Mouse (Mus musculus) liver, adult 2 months (tissue): ENCODE results near the gene Clpsl2. TPM values are rescaled to one million over a fixed set of nuclear protein-coding genes. Genes with fewer than 3 reads are reported as not detected.

Source experiments
- DNase-seq: peaks from one replicate; pipeline ENCODE4 v3.0.0-alpha.2; 2011; ENCODE audit warnings: low read depth, low spot score; ENCODE audit errors: extremely low read depth
- H3K27ac ChIP-seq: fragments of 200-500 bp; replicated peaks from 2 replicates; pipeline ENCODE4 v1.5.1; 2012; ENCODE audit warnings: low read depth, mild to moderate bottlenecking, control low read depth, inconsistent platforms, low read length; ENCODE audit not compliant: insufficient read depth
- H3K27me3 ChIP-seq: fragments of 200-500 bp; 2 replicates; pipeline ENCODE4 v1.6.1; 2012; ENCODE audit warnings: mild to moderate bottlenecking, moderate library complexity, low read length, inconsistent platforms; ENCODE audit not compliant: control insufficient read depth, insufficient read depth
- H3K36me3 ChIP-seq: fragments of 200-500 bp; 2 replicates; pipeline ENCODE4 v1.6.1; 2012; ENCODE audit warnings: low read length, inconsistent platforms; ENCODE audit not compliant: control insufficient read depth, insufficient read depth
- H3K4me1 ChIP-seq: fragments of 200-500 bp; 2 replicates; pipeline ENCODE4 v1.6.1; 2011; ENCODE audit warnings: low read length; ENCODE audit not compliant: control insufficient read depth, insufficient read depth
- H3K4me3 ChIP-seq: fragments of 200-500 bp; 2 replicates; pipeline ENCODE4 v1.5.1; 2011; ENCODE audit warnings: low read depth, mild to moderate bottlenecking, control low read depth, low read length, moderate library complexity; ENCODE audit not compliant: insufficient read depth
- H3K79me2 ChIP-seq: fragments of 200-500 bp; 2 replicates; pipeline ENCODE4 v1.6.1; 2012; ENCODE audit warnings: inconsistent platforms, mild to moderate bottlenecking, low read length, moderate library complexity; ENCODE audit not compliant: control insufficient read depth, insufficient read depth
- H3K9ac ChIP-seq: fragments of 200-500 bp; 2 replicates; pipeline ENCODE4 v1.6.1; 2012; ENCODE audit warnings: low read depth, mild to moderate bottlenecking, control low read depth, inconsistent platforms, low read length
- CTCF ChIP-seq: fragments of 200-500 bp; IDR thresholded peaks from 2 replicates; pipeline ENCODE4 v1.5.1; 2011; ENCODE audit warnings: low read depth, low read length, control low read depth
- POLR2A ChIP-seq: fragments of 200-500 bp; IDR thresholded peaks from 2 replicates; pipeline ENCODE4 v1.6.1; 2011; ENCODE audit warnings: low read length, control low read depth; ENCODE audit not compliant: insufficient read depth; ENCODE audit errors: extremely low read depth
- WGBS: fragments of 180-500 bp; shearing (Covaris S2); methylation state at CpG from one replicate; pipeline ENCODE4 v1.1.7; 2018; 5-methylcytosine and 5-hydroxymethylcytosine counted together
- polyA plus RNA-seq: library from polyadenylated mRNA; depleted of rRNA; stranded (reverse); fragments of >200 nt; gene quantifications from 2 replicates; pipeline ENCODE4 v1.2.3, GENCODE M21; 2012
- total RNA-seq: library from RNA; depleted of rRNA; stranded (reverse); fragments of >200 nt; gene quantifications from 2 replicates; pipeline ENCODE4 v1.2.3, GENCODE M21; 2014

Gene Clpsl2
- total and polyA plus RNA-seq, 2 experiments: not detected

DNA sequence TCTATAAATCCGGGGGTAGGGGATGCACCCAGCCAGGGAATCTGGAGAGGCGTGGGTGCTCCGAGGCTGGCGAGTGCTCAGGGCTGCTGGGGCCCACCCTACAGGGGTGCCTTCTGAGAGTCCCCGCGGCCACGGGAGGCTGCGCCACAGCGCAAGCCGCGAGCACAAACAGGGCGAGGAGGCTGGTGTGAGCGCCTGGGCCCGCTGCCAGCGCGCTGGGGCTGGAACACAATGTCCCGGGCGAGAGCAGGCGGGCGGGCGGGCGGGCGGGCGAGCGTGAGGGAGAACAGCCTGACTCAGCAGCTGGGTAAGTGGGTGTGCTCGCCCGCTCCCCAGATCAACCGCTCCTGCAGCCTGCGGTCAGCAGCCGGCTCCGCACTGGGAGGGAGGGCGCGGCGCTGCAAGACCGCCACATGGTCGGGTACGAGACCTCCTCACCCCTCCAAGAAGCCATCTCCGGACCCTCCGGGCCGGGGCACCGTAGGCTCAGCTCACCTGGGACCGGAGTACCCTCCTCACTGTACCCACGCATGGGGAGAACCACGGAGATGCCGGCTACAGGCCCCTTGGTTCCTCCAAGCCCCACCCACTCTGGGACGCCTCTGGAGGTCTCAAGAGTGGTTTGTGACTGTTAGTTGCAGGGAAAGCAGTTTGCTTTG, 31.1 kb upstream of the Clpsl2 start:
- peaks cover 24% of the 10 kb centered on the region for H3K4me1 ChIP-seq

GRCm38 (mm10) chr17:28518615-28519071, 30.6 kb upstream of the Clpsl2 start:
- WGBS: 52% methylated on average over 8 of the region's 8 CpGs
- Histone ChIP-seq H3K9ac (peak overlapping the region; percentile 90), H3K36me3 (no peaks in the 10 kb centered on the region), H3K27ac (peak overlapping the region; percentile 90), H3K27me3 (no peaks in the 10 kb centered on the region), H3K79me2 (no peaks in the 10 kb centered on the region), H3K4me1 (peaks cover 22% of the 10 kb centered on the region), H3K4me3 (peak overlapping the region; percentile 79)
- DNase-seq: no peak
- TF ChIP-seq CTCF (no peak), POLR2A (0 out of 2 replicates have a peak, but pooled peaks have one; percentile 3)

More for the DNA sequence above, 31.1 kb upstream of the Clpsl2 start:
- DNase-seq: peak; percentile 70
- peak overlapping the region; percentile 90 for H3K27ac ChIP-seq
- no peaks in the 10 kb centered on the region for H3K27me3 ChIP-seq
- no peaks in the 10 kb centered on the region for H3K36me3 ChIP-seq
- TF ChIP-seq POLR2A (peak; percentile 32; the same call in 1 of the 2 replicates), CTCF (no peak)
- peak overlapping the region; percentile 79 for H3K4me3 ChIP-seq
- no peaks in the 10 kb centered on the region for H3K79me2 ChIP-seq
- peak overlapping the region; percentile 90 for H3K9ac ChIP-seq
- 3% methylated on average over 45 of the region's 46 CpGs for WGBS

GRCm38 (mm10) chr17:28519827-28520226, 29.4 kb upstream of the Clpsl2 start:
- H3K36me3 ChIP-seq: no peaks in the 10 kb centered on the region
- H3K27me3 ChIP-seq: no peaks in the 10 kb centered on the region
- no peak overlapping the region for H3K9ac ChIP-seq
- H3K79me2 ChIP-seq: no peaks in the 10 kb centered on the region
- no peak overlapping the region for H3K4me3 ChIP-seq
- H3K4me1 ChIP-seq: peaks cover 22% of the 10 kb centered on the region
- no peak overlapping the region for H3K27ac ChIP-seq
- 81% methylated on average over 3 of the region's 3 CpGs for WGBS
- DNase-seq: no peak
- TF ChIP-seq POLR2A (no peak), CTCF (peak; percentile 8; the same call in 1 of the 2 replicates)

- WGBS: 89% methylated on average over 4 of the region's 4 CpGs
- no peak overlapping the region for H3K27ac ChIP-seq
- DNase-seq: no peak
- peaks cover 22% of the 10 kb centered on the region for H3K4me1 ChIP-seq
- TF ChIP-seq CTCF: no peak
- no peak for TF ChIP-seq POLR2A
- no peaks in the 10 kb centered on the region for H3K79me2 ChIP-seq
- H3K9ac ChIP-seq: no peak overlapping the region
- no peaks in the 10 kb centered on the region for H3K36me3 ChIP-seq
- H3K4me3 ChIP-seq: no peak overlapping the region
- no peaks in the 10 kb centered on the region for H3K27me3 ChIP-seq
Observed at GRCm38 (mm10) chr17:28520561-28520960, 28.6 kb upstream of the Clpsl2 start.

DNA sequence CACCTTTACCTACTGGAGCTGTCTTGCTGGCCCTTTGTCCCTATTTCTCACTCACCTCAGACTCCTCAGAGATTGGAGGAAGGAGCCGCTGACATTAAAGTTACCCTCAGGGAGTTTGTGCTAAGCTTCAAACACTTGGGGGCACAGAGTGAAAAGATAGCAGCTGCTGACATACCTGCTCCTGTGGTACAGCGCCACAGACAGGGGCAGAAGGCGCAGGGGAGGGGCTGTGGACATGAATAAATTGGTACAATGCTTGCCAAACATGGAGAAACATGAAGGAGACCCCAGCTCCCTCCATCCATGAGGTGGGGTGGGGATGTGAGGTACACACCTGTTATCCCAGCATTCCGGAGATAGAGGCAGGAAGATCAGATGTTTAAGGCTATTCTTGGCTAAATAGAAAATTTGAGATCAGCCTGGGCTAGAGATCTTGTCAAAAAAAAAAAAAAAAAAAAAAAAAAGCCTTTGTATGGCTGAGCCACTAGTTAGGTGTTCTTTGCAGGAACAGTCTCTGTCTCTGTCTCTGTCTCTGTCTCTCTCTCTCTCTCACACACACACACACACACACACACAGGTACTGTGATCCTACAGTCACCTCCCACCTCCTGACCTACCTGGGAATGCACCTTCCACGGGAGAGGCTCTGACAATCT, 28.0 kb upstream of the Clpsl2 start:
- H3K4me1 ChIP-seq: peaks cover 19% of the 10 kb centered on the region
- DNase-seq: no peak
- no peak overlapping the region for H3K9ac ChIP-seq
- 79% methylated on average over 5 of the region's 5 CpGs for WGBS
- H3K27me3 ChIP-seq: no peaks in the 10 kb centered on the region
- no peaks in the 10 kb centered on the region for H3K79me2 ChIP-seq
- H3K4me3 ChIP-seq: no peak overlapping the region
- TF ChIP-seq POLR2A: no peak
- TF ChIP-seq CTCF: no peak
- H3K27ac ChIP-seq: no peak overlapping the region
- H3K36me3 ChIP-seq: no peaks in the 10 kb centered on the region

DNA sequence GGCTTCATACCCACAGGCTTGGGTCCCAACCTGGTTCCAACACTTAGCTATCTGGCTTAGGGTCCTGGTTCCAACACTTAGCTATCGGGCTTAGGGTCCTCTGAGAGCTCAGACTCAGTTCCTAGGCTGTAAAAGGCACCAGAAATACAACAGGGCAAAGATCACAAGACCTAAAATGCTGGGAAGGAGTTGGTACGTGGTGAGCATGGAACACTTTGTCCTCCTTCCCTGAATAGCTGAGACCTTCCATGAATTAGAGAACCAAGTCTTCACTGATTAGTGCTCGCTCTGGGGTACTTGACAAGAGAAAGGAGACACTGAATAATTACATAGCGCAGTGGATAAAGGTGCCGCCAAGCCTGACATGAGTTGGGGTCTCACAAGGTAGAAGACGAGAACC, 27.3 kb upstream of the Clpsl2 start:
- WGBS: 55% methylated on average over 6 of the region's 6 CpGs
- Histone ChIP-seq H3K4me1 (peaks cover 19% of the 10 kb centered on the region), H3K79me2 (no peaks in the 10 kb centered on the region), H3K36me3 (no peaks in the 10 kb centered on the region), H3K4me3 (no peak overlapping the region), H3K9ac (0 out of 2 replicates have a peak overlapping the region, but pooled peaks have one; percentile 7), H3K27ac (no peak overlapping the region), H3K27me3 (no peaks in the 10 kb centered on the region)
- no peak for DNase-seq
- TF ChIP-seq CTCF: no peak
- no peak for TF ChIP-seq POLR2A
